Mouse (Mus musculus): ENCODE data around the gene Stk10.

The Stk10 gene

GRCm38 (mm10) chr11:32629713-32630211, 96.7 kb downstream of the Stk10 start:
- no peak for DNase-seq (ENCODE audit: low spot score)

- DNase-seq (ENCODE audit: low spot score) = no peak
These were observed 99.6 kb downstream of the Stk10 start for GRCm38 (mm10) chr11:32632671-32633070.

- no peak for DNase-seq (ENCODE audit: low spot score)
These were observed 100.4 kb downstream of the Stk10 start for GRCm38 (mm10) chr11:32633542-32633941.

GRCm38 (mm10) chr11:32634143-32634542, 101.0 kb downstream of the Stk10 start:
- DNase-seq (ENCODE audit: low spot score) = no peak

GRCm38 (mm10) chr11:32634842-32635241, 101.7 kb downstream of the Stk10 start:
- no peak for DNase-seq (ENCODE audit: low spot score)

- DNase-seq (ENCODE audit: low spot score) = no peak
These were observed 103.2 kb downstream of the Stk10 start for GRCm38 (mm10) chr11:32636275-32636674.

GRCm38 (mm10) chr11:32638521-32639255, 105.6 kb downstream of the Stk10 start:
- DNase-seq (ENCODE audit: low spot score) = no peak

GRCm38 (mm10) chr11:32640617-32641016, 107.5 kb downstream of the Stk10 start:
- no peak for DNase-seq (ENCODE audit: low spot score)

- peak; percentile 85 for DNase-seq (ENCODE audit: low spot score)
These were observed 109.3 kb downstream of the Stk10 start, which contains the start of gene Fbxw11 for GRCm38 (mm10) chr11:32642249-32642876. TSS of gene Fbxw11 (plus strand) at chr11:32642724.

GRCm38 (mm10) chr11:32642899-32643886, 110.1 kb downstream of the Stk10 start:
- no peak for DNase-seq (ENCODE audit: low spot score)

GRCm38 (mm10) chr11:32644010-32644409, 110.9 kb downstream of the Stk10 start:
- no peak for DNase-seq (ENCODE audit: low spot score)

- no peak for DNase-seq (ENCODE audit: low spot score)
These were observed 114.2 kb downstream of the Stk10 start for GRCm38 (mm10) chr11:32647265-32647664.

- no peak for DNase-seq (ENCODE audit: low spot score)
These were observed 117.2 kb downstream of the Stk10 start for GRCm38 (mm10) chr11:32650236-32650749.

- DNase-seq (ENCODE audit: low spot score) = no peak
These were observed 117.9 kb downstream of the Stk10 start for GRCm38 (mm10) chr11:32650893-32651590.

GRCm38 (mm10) chr11:32651723-32652122, 118.6 kb downstream of the Stk10 start:
- no peak for DNase-seq (ENCODE audit: low spot score)

- no peak for DNase-seq (ENCODE audit: low spot score)
These were observed 129.1 kb downstream of the Stk10 start for GRCm38 (mm10) chr11:32662082-32662656.

- no peak for DNase-seq (ENCODE audit: low spot score)
These were observed 132.5 kb downstream of the Stk10 start for GRCm38 (mm10) chr11:32665639-32666038.

GRCm38 (mm10) chr11:32666983-32667382, 133.9 kb downstream of the Stk10 start:
- no peak for DNase-seq (ENCODE audit: low spot score)

- DNase-seq (ENCODE audit: low spot score) = no peak
These were observed 138.4 kb downstream of the Stk10 start for GRCm38 (mm10) chr11:32671480-32671879.
